Mouse (Mus musculus): ENCODE measurements around the gene Tgfbi. TPM values are rescaled to one million over a fixed set of nuclear protein-coding genes. Genes with fewer than 3 reads are reported as not detected.

Gene Tgfbi
- 5.0 TPM for total RNA-seq (2023)

GRCm38 (mm10) chr13:56609103-56609856 is at the start of gene Tgfbi:
Gene Tgfbi, plus strand, starts transcription at chr13:56609523.

Other genes with a start within 250 kb of the Tgfbi start
- gene Gm3045, start 182.9 kb upstream of the Tgfbi start, total RNA-seq (2023): not detected
- not detected for gene Slc25a48, start 171.2 kb upstream of the Tgfbi start, total RNA-seq (2023)
- not detected for gene Il9, start 127.3 kb upstream of the Tgfbi start, total RNA-seq (2023)
- gene Fbxl21, start 87.1 kb upstream of the Tgfbi start, total RNA-seq (2023): 1.5 TPM
- not detected for gene Lect2, start 61.0 kb upstream of the Tgfbi start, total RNA-seq (2023)
- gene Smad5, start 93.5 kb downstream of the Tgfbi start, total RNA-seq (2023): 64.1 TPM
- not detected for gene Gm45623, start 144.3 kb downstream of the Tgfbi start, total RNA-seq (2023)